Mouse (Mus musculus): Measurements from ENCODE around the gene Lsamp. TPM values are rescaled to one million over a fixed set of nuclear protein-coding genes. Genes with fewer than 3 reads are reported as not detected.
"Not testable (repeated sequence)": the region's sequence is repeated elsewhere in the genome, so short reads cannot be mapped to it uniquely, and the experiment has no call there.

Gene Lsamp
- polyA plus RNA-seq, 1 experiment from 2014 or later: 30.5 TPM

DNA sequence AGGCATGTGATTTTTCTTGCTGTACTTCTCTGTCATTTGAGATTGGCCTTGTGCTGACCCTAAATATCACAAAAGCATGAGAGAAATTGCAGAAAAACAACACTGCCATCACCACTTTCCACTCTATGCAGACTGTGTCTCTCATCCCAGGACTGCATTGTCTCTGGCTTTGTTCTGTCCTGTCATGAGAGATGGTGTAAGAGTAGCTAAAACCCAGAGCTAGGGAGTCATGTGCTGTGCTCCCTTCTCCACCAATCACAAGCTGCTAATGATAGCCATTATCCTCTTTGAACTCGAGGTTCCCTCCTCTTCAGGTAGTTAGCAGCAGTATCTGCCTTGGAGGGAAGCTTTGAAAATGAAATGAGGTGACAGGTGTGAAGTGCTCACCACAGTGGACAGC lies 552.6 kb downstream of the Lsamp start:
- Histone ChIP-seq H3K9me3 (no peaks in the 10 kb centered on the region), H3K27me3 (no peaks in the 10 kb centered on the region), H3K4me1 (0 out of 2 replicates have a peak, but pooled peaks cover 6% of the 10 kb centered on the region), H3K9ac (replicated peaks) (no peak overlapping the region), H3K36me3 (no peaks in the 10 kb centered on the region), H3K27ac (replicated peaks) (no peak overlapping the region), H3K4me3 (no peak overlapping the region), H3K4me2 (replicated peaks) (no peak overlapping the region)
- WGBS: 41% methylated on average over 1 of the region's 1 CpGs
- ATAC-seq (ENCODE audit: low FRiP score, low read depth): peak; percentile 63; the same call in 1 of the 2 replicates

DNA sequence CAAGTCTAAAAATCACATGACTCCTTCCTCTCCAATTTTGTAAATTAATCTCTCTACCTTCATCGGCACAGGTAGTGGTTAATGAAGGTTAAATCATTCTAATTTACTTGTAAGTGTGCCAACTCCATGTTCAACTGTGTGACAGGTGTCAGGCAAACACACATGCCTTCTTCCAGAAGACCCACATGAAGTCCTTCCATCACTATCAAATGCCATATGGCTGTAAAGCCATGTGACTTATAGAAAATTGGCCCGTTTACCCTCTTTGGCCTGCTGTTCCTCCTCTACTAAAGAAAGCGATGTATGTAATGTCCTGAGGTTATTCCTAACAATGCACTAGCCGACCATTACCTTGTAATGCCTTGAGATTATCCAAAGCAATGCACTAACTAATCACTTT lies 565.5 kb downstream of the Lsamp start:
- Histone ChIP-seq H3K27me3 (no peaks in the 10 kb centered on the region), H3K9ac (replicated peaks) (no peak overlapping the region), H3K27ac (replicated peaks) (no peak overlapping the region), H3K4me2 (replicated peaks) (no peak overlapping the region), H3K4me1 (no peaks in the 10 kb centered on the region), H3K36me3 (no peaks in the 10 kb centered on the region), H3K9me3 (no peaks in the 10 kb centered on the region), H3K4me3 (no peak overlapping the region)
- 93% methylated on average over 4 of the region's 4 CpGs for WGBS
- no peak for ATAC-seq (ENCODE audit: low FRiP score, low read depth)

GRCm38 (mm10) chr16:40555608-40556007 lies 571.4 kb downstream of the Lsamp start:
- H3K4me1 ChIP-seq: no peaks in the 10 kb centered on the region
- H3K36me3 ChIP-seq: no peaks in the 10 kb centered on the region
- H3K27ac ChIP-seq (replicated peaks): no peak overlapping the region
- H3K4me2 ChIP-seq (replicated peaks): no peak overlapping the region
- H3K9ac ChIP-seq (replicated peaks): no peak overlapping the region
- H3K4me3 ChIP-seq: no peak overlapping the region
- no peaks in the 10 kb centered on the region for H3K9me3 ChIP-seq
- no peaks in the 10 kb centered on the region for H3K27me3 ChIP-seq
- ATAC-seq (ENCODE audit: low FRiP score, low read depth): no peak
- WGBS: 88% methylated on average over 1 of the region's 1 CpGs

- Histone ChIP-seq H3K4me2 (replicated peaks) (no peak overlapping the region), H3K4me1 (no peaks in the 10 kb centered on the region), H3K36me3 (no peaks in the 10 kb centered on the region), H3K4me3 (no peak overlapping the region), H3K9ac (replicated peaks) (no peak overlapping the region), H3K9me3 (no peaks in the 10 kb centered on the region), H3K27me3 (no peaks in the 10 kb centered on the region), H3K27ac (replicated peaks) (no peak overlapping the region)
- 67% methylated on average over 5 of the region's 5 CpGs for WGBS
- ATAC-seq (ENCODE audit: low FRiP score, low read depth): no peak
Measured at GRCm38 (mm10) chr16:40557680-40558249, 573.6 kb downstream of the Lsamp start.

- H3K36me3 ChIP-seq: no peaks in the 10 kb centered on the region
- WGBS: 84% methylated on average over 9 of the region's 9 CpGs
Measured at GRCm38 (mm10) chr16:40567431-40567941, 583.3 kb downstream of the Lsamp start.

GRCm38 (mm10) chr16:40572085-40572745 lies 588.1 kb downstream of the Lsamp start:
- no peak overlapping the region for H3K4me3 ChIP-seq
- no peaks in the 10 kb centered on the region for H3K36me3 ChIP-seq
- no peak overlapping the region for H3K9ac ChIP-seq (replicated peaks)
- ATAC-seq (ENCODE audit: low FRiP score, low read depth): no peak
- H3K4me2 ChIP-seq (replicated peaks): no peak overlapping the region
- H3K4me1 ChIP-seq: no peaks in the 10 kb centered on the region
- no peaks in the 10 kb centered on the region for H3K27me3 ChIP-seq
- no peak overlapping the region for H3K27ac ChIP-seq (replicated peaks)
- no peaks in the 10 kb centered on the region for H3K9me3 ChIP-seq
- WGBS: 91% methylated on average over 12 of the region's 12 CpGs

More at GRCm38 (mm10) chr16:40567431-40567941, 583.3 kb downstream of the Lsamp start:
- no peak overlapping the region for H3K27ac ChIP-seq (replicated peaks)
- no peak overlapping the region for H3K9ac ChIP-seq (replicated peaks)
- no peaks in the 10 kb centered on the region for H3K27me3 ChIP-seq
- no peaks in the 10 kb centered on the region for H3K4me1 ChIP-seq
- H3K4me3 ChIP-seq: no peak overlapping the region
- no peaks in the 10 kb centered on the region for H3K9me3 ChIP-seq
- H3K4me2 ChIP-seq (replicated peaks): no peak overlapping the region
- no peak for ATAC-seq (ENCODE audit: low FRiP score, low read depth)

- no peaks in the 10 kb centered on the region for H3K27me3 ChIP-seq
- no peak for ATAC-seq (ENCODE audit: low FRiP score, low read depth)
- H3K9ac ChIP-seq (replicated peaks): no peak overlapping the region
- no peak overlapping the region for H3K27ac ChIP-seq (replicated peaks)
- no peaks in the 10 kb centered on the region for H3K4me1 ChIP-seq
- H3K4me2 ChIP-seq (replicated peaks): no peak overlapping the region
- no peaks in the 10 kb centered on the region for H3K9me3 ChIP-seq
- no peaks in the 10 kb centered on the region for H3K36me3 ChIP-seq
- no peak overlapping the region for H3K4me3 ChIP-seq
- WGBS: 66% methylated on average over 3 of the region's 3 CpGs
Measured at GRCm38 (mm10) chr16:40582076-40582475, 597.9 kb downstream of the Lsamp start.

- no peaks in the 10 kb centered on the region for H3K27me3 ChIP-seq
- H3K36me3 ChIP-seq: no peaks in the 10 kb centered on the region
- H3K9ac ChIP-seq (replicated peaks): no peak overlapping the region
- ATAC-seq (ENCODE audit: low FRiP score, low read depth): no peak
- no peak overlapping the region for H3K4me3 ChIP-seq
- H3K9me3 ChIP-seq: no peaks in the 10 kb centered on the region
- no peak overlapping the region for H3K4me2 ChIP-seq (replicated peaks)
- peaks cover 6% of the 10 kb centered on the region; the same call in 1 of the 2 replicates for H3K4me1 ChIP-seq
- 82% methylated on average over 6 of the region's 6 CpGs for WGBS
- H3K27ac ChIP-seq (replicated peaks): no peak overlapping the region
Measured at GRCm38 (mm10) chr16:40593161-40593560, 609.0 kb downstream of the Lsamp start.

DNA sequence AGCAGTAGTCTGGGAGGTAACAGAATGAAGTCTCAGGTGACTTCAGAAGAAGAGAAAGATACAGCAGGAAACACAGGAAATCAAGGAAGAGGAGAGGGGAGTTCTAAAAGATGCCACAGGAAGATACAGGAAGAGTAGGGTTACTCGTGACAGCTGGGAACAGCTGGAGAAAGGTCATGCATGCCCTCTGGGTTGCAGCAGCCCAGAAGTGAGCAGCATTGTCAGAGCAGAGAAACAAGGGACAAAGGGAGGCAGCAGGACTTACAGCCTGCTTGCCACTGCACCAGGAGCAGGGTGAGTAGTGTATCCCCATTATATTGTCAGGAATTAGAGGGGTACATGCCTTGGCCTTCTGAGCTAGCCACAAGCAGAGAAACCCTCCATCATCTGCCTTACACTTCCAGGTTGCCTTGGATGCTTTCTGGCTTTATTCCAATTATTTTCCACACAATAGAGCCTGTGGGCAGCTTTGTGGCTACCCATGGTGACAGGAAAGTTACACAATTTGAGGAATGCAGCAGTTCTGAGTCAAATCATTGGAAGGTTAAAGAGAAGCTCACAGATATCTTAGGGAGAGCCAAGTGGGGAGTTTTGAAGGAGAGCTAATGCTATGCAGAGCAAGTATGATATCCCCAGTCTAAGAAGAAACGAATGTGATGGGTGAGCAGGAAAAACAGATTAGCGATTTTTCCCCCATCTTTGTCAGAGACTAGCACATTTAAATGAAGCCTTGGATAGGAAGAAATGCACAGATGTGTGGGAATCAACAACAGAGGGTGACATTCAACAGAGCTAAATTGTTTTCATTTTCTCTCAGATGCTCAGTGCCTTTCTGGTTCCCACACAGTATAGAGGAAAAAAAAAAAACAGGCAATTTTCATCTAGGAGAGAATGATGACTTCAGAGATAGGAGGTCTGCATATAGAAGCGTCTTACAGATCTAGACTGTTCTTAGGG lies 617.5 kb downstream of the Lsamp start:
- no peak overlapping the region for H3K4me3 ChIP-seq
- peaks cover 13% of the 10 kb centered on the region for H3K4me1 ChIP-seq
- 0 out of 2 replicates have a peak, but pooled peaks have one; percentile 19 for ATAC-seq (ENCODE audit: low FRiP score, low read depth)
- no peak overlapping the region for H3K4me2 ChIP-seq (replicated peaks)
- H3K9me3 ChIP-seq: no peaks in the 10 kb centered on the region
- H3K36me3 ChIP-seq: no peaks in the 10 kb centered on the region
- 35% methylated on average over 4 of the region's 4 CpGs for WGBS
- H3K9ac ChIP-seq (replicated peaks): no peak overlapping the region
- no peaks in the 10 kb centered on the region for H3K27me3 ChIP-seq
- no peak overlapping the region for H3K27ac ChIP-seq (replicated peaks)

DNA sequence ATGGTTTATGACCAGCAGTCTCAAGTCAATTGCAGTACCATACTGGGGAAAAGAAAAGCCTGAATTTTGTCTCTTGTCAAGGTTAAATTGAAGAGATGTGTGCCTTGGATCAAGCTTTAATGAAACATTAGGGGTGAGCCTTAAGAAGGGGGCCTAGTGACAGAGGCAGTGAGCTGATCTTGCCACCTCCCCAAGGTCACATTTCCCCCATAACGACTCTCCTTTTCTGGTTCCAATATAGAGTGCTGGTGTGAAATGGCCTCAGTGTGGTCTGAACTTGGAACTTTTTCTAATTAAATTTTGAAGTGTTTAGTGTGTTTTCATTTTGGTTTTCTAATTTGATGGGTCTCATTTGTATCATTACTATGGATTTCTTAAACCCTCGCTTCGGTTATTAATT lies 623.3 kb downstream of the Lsamp start:
- Histone ChIP-seq H3K4me3 (no peak overlapping the region), H3K27me3 (no peaks in the 10 kb centered on the region), H3K9me3 (no peaks in the 10 kb centered on the region), H3K9ac (replicated peaks) (no peak overlapping the region), H3K4me1 (0 out of 2 replicates have a peak, but pooled peaks cover 2% of the 10 kb centered on the region), H3K27ac (replicated peaks) (no peak overlapping the region), H3K36me3 (no peaks in the 10 kb centered on the region), H3K4me2 (replicated peaks) (no peak overlapping the region)
- 95% methylated on average over 3 of the region's 3 CpGs for WGBS
- ATAC-seq (ENCODE audit: low FRiP score, low read depth): no peak

DNA sequence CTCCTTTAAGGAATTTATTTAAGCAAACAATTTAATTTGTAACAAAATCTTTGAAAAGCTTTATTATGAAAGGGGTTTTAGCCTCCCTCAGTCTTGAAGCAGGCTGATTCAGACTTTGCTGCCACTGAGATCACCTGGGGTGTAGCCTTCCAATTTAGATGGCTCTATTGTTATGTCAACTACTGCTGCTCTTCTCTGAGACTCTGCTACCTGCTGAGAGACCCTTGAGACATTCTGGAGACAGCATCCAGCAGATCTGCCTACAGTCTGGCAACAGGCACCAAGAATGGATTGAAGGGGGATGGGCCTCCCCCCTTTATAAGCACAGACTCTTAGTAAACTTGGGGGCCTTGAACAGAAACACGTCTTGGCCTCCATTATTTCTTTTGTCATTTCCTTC lies 632.5 kb downstream of the Lsamp start:
- not testable (repeated sequence) for H3K27me3 ChIP-seq; H3K4me2 ChIP-seq (replicated peaks); H3K27ac ChIP-seq (replicated peaks); H3K9ac ChIP-seq (replicated peaks); H3K36me3 ChIP-seq; H3K4me1 ChIP-seq; H3K9me3 ChIP-seq; H3K4me3 ChIP-seq; ATAC-seq (ENCODE audit: low FRiP score, low read depth)
- WGBS: 8% methylated on average over 1 of the region's 1 CpGs

DNA sequence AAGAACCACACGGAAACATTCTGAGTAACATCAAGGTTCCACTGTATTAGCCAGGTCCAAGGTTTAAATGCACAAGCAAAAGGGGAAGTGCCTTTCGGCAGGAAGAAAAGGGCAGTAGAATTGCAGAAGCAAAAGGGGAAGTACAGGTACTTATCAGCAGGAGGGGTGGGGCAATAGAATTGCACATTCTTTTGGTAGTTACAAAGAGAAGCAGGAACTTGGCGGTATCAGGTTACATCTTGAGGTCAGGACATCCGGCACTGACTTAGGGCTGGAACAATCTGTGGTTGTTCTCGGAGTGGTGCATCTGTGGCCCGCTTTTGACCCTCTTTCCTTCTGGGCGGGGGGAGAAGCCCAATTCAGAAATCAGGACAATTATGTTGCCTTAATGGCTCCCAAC lies 636.9 kb downstream of the Lsamp start:
- not testable (repeated sequence) for H3K27ac ChIP-seq (replicated peaks); H3K4me3 ChIP-seq
- WGBS: 75% methylated on average over 7 of the region's 7 CpGs

More for the DNA sequence above, 636.9 kb downstream of the Lsamp start:
- H3K36me3 ChIP-seq; H3K4me1 ChIP-seq; H3K27me3 ChIP-seq; H3K4me2 ChIP-seq (replicated peaks); ATAC-seq (ENCODE audit: low FRiP score, low read depth); H3K9me3 ChIP-seq; H3K9ac ChIP-seq (replicated peaks): not testable (repeated sequence)

All from midbrain, embryonic 12.5 days (tissue).